Mouse (Mus musculus): ENCODE results near the gene Atp6v0e2.
"Not testable (repeated sequence)": the region's sequence is repeated elsewhere in the genome, so short reads cannot be mapped to it uniquely, and the experiment has no call there.

The Atp6v0e2 gene

GRCm38 (mm10) chr6:48537105-48537954 lies at the start of gene Atp6v0e2:
TSS of gene Atp6v0e2 (plus strand) at chr6:48537615.
- DNase-seq (ENCODE audit: low spot score) = peak; percentile 83

GRCm38 (mm10) chr6:48487747-48488725 lies 49.4 kb upstream of the Atp6v0e2 start:
- DNase-seq (ENCODE audit: low spot score) = peak; percentile 8

- DNase-seq (ENCODE audit: low spot score) = no peak
Observed at GRCm38 (mm10) chr6:48489741-48490140, 47.7 kb upstream of the Atp6v0e2 start.

- DNase-seq (ENCODE audit: low spot score) = no peak
Observed at GRCm38 (mm10) chr6:48491361-48491760, 46.1 kb upstream of the Atp6v0e2 start.

- no peak for DNase-seq (ENCODE audit: low spot score)
Observed at GRCm38 (mm10) chr6:48493136-48493730, 44.2 kb upstream of the Atp6v0e2 start.

GRCm38 (mm10) chr6:48497521-48497920 lies 39.9 kb upstream of the Atp6v0e2 start:
- DNase-seq (ENCODE audit: low spot score) = no peak

GRCm38 (mm10) chr6:48503847-48504240 lies 33.6 kb upstream of the Atp6v0e2 start:
- DNase-seq (ENCODE audit: low spot score) = no peak

- peak; percentile 80 for DNase-seq (ENCODE audit: low spot score)
Observed at GRCm38 (mm10) chr6:48504241-48504854, 33.1 kb upstream of the Atp6v0e2 start.

GRCm38 (mm10) chr6:48508087-48508486 lies 29.3 kb upstream of the Atp6v0e2 start:
- DNase-seq (ENCODE audit: low spot score) = no peak

- no peak for DNase-seq (ENCODE audit: low spot score)
Observed at GRCm38 (mm10) chr6:48510426-48510825, 27.0 kb upstream of the Atp6v0e2 start.

GRCm38 (mm10) chr6:48511861-48512260 lies 25.6 kb upstream of the Atp6v0e2 start:
- DNase-seq (ENCODE audit: low spot score) = no peak

- not testable (repeated sequence) for DNase-seq (ENCODE audit: low spot score)
Observed at GRCm38 (mm10) chr6:48524882-48525281, 12.5 kb upstream of the Atp6v0e2 start.

- no peak for DNase-seq (ENCODE audit: low spot score)
Observed at GRCm38 (mm10) chr6:48527901-48528300, 9.5 kb upstream of the Atp6v0e2 start.

GRCm38 (mm10) chr6:48529261-48529660 lies 8.2 kb upstream of the Atp6v0e2 start:
- DNase-seq (ENCODE audit: low spot score) = no peak

GRCm38 (mm10) chr6:48529871-48530440 lies 7.5 kb upstream of the Atp6v0e2 start:
- DNase-seq (ENCODE audit: low spot score) = no peak

- no peak for DNase-seq (ENCODE audit: low spot score)
Observed at GRCm38 (mm10) chr6:48530862-48531261, 6.6 kb upstream of the Atp6v0e2 start.

GRCm38 (mm10) chr6:48533475-48533874 lies 3.9 kb upstream of the Atp6v0e2 start:
- DNase-seq (ENCODE audit: low spot score) = no peak

GRCm38 (mm10) chr6:48534913-48535312 lies 2.5 kb upstream of the Atp6v0e2 start:
- no peak for DNase-seq (ENCODE audit: low spot score)

- no peak for DNase-seq (ENCODE audit: low spot score)
Observed at GRCm38 (mm10) chr6:48536091-48536490, 1.3 kb upstream of the Atp6v0e2 start.

- DNase-seq (ENCODE audit: low spot score) = peak; percentile 83
Observed at GRCm38 (mm10) chr6:48538841-48539737, 1.7 kb downstream of the Atp6v0e2 start.

Measured in urinary bladder, postnatal 14 days (tissue).